Mouse (Mus musculus): ENCODE results near the gene Slc45a2. TPM values are rescaled to one million over a fixed set of nuclear protein-coding genes. Genes with fewer than 3 reads are reported as not detected.

Gene Slc45a2
- not detected for polyA plus RNA-seq (2014; fragmentation: Illumina TruSeq; extraction: RNeasy Lipid Tissue Mini Kit (QIAGEN cat#74804); ENCODE audit: insufficient read depth, low read depth, low replicate concordance)

DNA sequence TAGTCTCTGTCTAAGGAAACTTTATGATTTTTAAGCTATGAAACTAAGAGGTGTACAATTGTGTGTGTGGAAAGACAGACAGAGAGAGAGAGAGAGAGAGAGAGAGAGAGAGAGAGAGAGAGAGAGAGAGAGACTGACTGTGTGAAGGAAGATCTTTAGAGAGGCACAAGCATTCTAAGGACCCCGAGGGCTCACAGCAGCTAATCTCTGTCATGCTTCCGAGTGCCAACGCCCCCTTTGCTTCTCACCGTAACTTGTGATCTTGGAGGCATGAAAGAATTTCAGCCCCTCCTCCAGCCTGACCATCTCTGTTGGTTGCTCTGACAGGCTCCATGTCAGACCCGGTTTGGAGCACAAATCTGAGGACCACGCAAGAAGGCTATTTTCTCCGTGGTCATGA, at the start of gene Slc45a2:
Slc45a2 (plus strand) TSS at position 301 of the 400 bp plus-strand sequence.

DNA sequence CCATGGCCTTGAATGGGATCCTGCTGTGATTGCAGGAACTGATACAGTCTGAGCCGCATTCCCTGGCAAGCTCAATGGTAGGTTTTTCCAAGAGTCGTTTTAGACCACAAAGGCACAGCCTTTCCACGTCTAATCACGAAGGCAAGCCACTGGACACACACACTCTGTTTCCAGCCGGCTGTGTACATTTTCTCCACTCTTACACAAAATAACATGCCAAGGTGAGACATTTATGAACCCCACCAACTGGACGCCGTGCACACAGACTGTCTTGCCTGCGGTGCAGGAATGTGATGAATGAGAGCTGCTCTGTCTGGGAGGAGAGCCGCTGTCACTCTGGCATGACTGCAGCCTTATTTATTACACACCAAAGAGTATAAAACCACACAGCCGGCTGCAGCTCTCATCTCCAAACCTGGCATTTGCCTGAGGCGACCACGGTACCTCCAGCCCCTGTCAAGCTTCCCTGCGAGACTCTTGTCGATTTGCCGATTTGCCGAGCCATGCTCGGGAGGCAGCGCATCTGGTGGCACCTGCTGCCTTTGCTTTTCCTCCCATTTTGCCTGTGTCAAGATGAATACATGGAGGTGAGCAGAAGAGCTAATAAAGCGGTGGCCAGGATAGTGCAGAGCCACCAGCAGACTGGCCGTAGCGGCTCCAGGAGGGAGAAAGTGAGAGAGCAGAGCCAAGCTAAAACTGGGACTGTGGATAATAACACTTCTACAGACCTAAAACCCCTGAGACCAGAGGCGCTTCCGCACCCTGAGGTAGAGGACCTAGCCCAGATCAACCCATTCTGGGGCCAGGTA, 48.4 kb upstream of the Slc45a2 start, which contains the start of gene C1qtnf3:
C1qtnf3 (plus strand) TSS at position 382 of the 809 bp plus-strand sequence.

DNA sequence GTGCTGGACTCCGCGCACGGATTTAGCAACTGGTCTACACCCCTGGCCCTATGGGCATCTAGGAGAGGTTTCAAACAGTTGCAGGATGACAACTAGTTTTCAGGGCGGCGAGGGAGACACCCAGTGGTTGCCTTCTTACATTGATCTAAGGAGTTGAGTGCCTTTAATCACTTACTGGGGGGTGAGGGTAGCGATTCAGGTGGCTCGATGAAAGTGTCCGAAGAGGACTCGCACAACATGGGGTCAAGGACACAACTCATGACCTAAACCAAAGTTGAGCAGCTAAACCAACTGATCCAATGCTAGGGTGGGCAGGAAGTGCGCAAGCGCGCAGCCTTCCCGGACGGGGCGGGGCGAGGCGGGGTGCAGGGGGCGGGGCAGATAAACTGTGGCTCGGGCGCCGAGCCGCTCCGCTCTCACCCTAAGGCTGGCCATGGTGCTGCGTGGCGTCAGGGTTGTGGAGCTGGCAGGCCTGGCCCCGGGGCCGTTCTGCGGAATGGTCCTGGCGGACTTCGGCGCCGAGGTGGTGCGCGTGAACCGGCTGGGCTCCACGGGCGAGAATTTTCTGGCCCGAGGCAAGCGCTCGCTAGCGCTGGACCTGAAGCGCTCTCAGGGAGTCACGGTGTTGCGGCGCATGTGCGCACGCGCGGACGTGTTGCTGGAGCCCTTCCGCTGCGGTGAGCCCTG, 19.0 kb upstream of the Slc45a2 start, which contains the start of gene Amacr:
Amacr (plus strand) TSS at position 380 of the 687 bp plus-strand sequence.

DNA sequence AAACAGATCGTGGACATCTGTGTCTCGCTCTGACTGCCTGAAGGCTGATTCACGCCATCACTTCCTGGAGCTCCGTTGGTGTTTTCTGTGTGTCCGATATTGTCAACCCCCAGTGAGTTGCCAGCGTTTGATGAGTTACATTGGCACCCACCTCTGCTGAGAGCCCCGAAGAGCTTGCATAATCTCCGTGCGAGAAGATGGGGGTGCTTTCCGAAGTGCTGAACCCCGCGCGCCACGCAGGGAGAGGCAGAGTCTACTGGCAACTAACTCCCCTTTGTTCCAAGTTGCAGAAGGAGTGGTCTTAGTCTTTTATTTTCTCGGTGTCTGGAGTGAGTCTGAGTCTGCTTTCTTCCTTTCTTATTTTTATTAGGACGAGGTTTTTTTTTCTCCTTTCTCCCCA, 37.2 kb downstream of the Slc45a2 start, which contains the start of gene Rxfp3:
Rxfp3 (minus strand) TSS at position 281 of the 400 bp plus-strand sequence.

DNA sequence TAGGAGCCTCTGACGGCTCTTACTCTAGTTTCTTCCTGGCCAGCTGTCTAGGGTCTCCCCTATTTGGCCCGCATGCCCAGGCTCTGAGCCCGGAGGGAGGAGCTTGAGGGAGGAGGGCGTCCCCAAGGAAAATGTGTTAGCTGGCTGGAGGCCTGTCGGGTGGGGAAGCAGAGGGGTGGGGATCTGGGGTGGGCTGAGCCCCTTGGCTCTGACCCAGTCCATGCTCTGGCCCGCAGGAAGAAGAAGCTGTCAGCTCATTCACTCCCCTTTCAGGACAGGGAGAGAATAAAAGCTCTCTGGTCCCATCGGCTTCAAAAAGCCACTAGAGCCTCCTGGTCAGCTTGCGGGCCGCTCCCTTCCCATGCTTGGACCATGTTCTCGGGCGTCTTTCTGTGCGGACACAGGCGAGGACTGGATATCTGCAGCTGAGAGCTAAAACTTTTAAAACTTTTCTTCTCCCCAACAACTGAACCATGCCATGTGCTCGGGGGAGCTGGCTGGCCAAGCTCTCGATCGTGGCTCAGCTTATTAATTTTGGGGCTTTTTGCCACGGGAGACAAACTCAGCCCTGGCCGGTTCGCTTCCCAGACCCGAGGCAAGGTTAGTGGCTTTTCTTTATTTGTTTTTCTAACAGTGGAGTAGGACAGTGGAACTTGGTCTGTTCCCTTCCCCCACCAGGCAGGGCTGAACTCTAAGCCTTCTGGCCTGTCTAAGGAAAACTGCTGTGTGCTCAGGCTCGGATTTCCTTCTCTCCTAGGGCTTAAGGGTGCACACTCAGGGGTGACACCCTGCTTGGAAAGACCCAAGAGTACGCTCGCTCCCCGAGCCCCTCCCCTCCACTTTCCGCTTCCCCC, 64.3 kb downstream of the Slc45a2 start, which contains the start of gene Adamts12:
Adamts12 (plus strand) TSS at position 233 of the 854 bp plus-strand sequence.

Other genes with a start within 250 kb of the Slc45a2 start
- 1.2 TPM for gene C1qtnf3, start 48.4 kb upstream of the Slc45a2 start, polyA plus RNA-seq (2014; fragmentation: Illumina TruSeq; extraction: RNeasy Lipid Tissue Mini Kit (QIAGEN cat#74804); ENCODE audit: insufficient read depth, low read depth, low replicate concordance)
- gene Amacr, start 19.0 kb upstream of the Slc45a2 start, polyA plus RNA-seq (2014; fragmentation: Illumina TruSeq; extraction: RNeasy Lipid Tissue Mini Kit (QIAGEN cat#74804); ENCODE audit: insufficient read depth, low read depth, low replicate concordance): 9.2 TPM
- gene Rxfp3, start 37.3 kb downstream of the Slc45a2 start, polyA plus RNA-seq (2014; fragmentation: Illumina TruSeq; extraction: RNeasy Lipid Tissue Mini Kit (QIAGEN cat#74804); ENCODE audit: insufficient read depth, low read depth, low replicate concordance): not detected
- 0.38 TPM for gene Adamts12, start 64.1 kb downstream of the Slc45a2 start, polyA plus RNA-seq (2014; fragmentation: Illumina TruSeq; extraction: RNeasy Lipid Tissue Mini Kit (QIAGEN cat#74804); ENCODE audit: insufficient read depth, low read depth, low replicate concordance)

Data from lung, adult 10 weeks (tissue).